Mouse (Mus musculus) MEL (cell line): Measurements from ENCODE around the gene Cd82. TPM values are rescaled to one million over a fixed set of nuclear protein-coding genes. Genes with fewer than 3 reads are reported as not detected.

Experiments
- DNase-seq: peaks from one replicate; pipeline ENCODE4 v3.0.0; 2011; ENCODE audit warnings: low read depth, low spot score
- H3K27ac ChIP-seq: 2 replicates; pipeline ENCODE4 v1.5.1; 2012; ENCODE audit warnings: low read depth, mild to moderate bottlenecking, control low read depth, low read length, moderate library complexity; ENCODE audit not compliant: control insufficient read depth
- H3K27me3 ChIP-seq, 2 experiments: fragments of 150-350 bp in 1 of 2; sonication (generic) in 1 of 2; 2 replicates each; pipeline ENCODE4 v1.6.1; 2012; ENCODE audit warnings: low read length in 2 of 2, mild to moderate bottlenecking in 2 of 2, improper control_type of control experiment in 1 of 2, moderate library complexity in 1 of 2; ENCODE audit not compliant: insufficient read depth in 2 of 2, control insufficient read depth in 1 of 2
- H3K36me3 ChIP-seq, 2 experiments: 2 replicates each; pipeline ENCODE4 v1.6.1; 2012 to 2014; ENCODE audit warnings: low read length in 2 of 2, improper control_type of control experiment in 1 of 2, inconsistent platforms in 1 of 2, mild to moderate bottlenecking in 1 of 2; ENCODE audit not compliant: insufficient read depth in 2 of 2, control insufficient read depth in 1 of 2
- H3K4me1 ChIP-seq, 2 experiments: fragments of 150-350 bp in 1 of 2; sonication (generic) in 1 of 2; 2 replicates each; pipeline ENCODE4 v1.6.1; 2012; ENCODE audit warnings: low read length in 2 of 2, improper control_type of control experiment in 1 of 2, mild to moderate bottlenecking in 1 of 2; ENCODE audit not compliant: insufficient read depth in 2 of 2, control insufficient read depth in 1 of 2
- H3K4me3 ChIP-seq, 2 experiments: fragments of 150-350 bp in 1 of 2; sonication (generic) in 1 of 2; 2 replicates each; pipeline ENCODE4 v1.5.1; 2012; ENCODE audit warnings: low read depth in 2 of 2, low read length in 2 of 2, mild to moderate bottlenecking in 2 of 2, moderate library complexity in 2 of 2, control low read depth in 1 of 2, improper control_type of control experiment in 1 of 2; ENCODE audit not compliant: control insufficient read depth in 1 of 2, insufficient read depth in 1 of 2
- H3K79me2 ChIP-seq: 2 replicates; pipeline ENCODE4 v1.6.1; 2012; ENCODE audit warnings: mild to moderate bottlenecking, low read length, moderate library complexity; ENCODE audit not compliant: control insufficient read depth, poor library complexity, insufficient read depth
- H3K9ac ChIP-seq: 2 replicates; pipeline ENCODE4 v1.6.1; 2012; ENCODE audit warnings: low read depth, mild to moderate bottlenecking, control low read depth, low read length, moderate library complexity; ENCODE audit not compliant: control insufficient read depth, poor library complexity, severe bottlenecking
- H3K9me3 ChIP-seq: fragments of 150-350 bp; sonication (generic); replicated peaks from 2 replicates; pipeline ENCODE4 v1.6.1; 2012; ENCODE audit warnings: mild to moderate bottlenecking, low read length, improper control_type of control experiment, moderate library complexity; ENCODE audit not compliant: insufficient read depth
- BHLHE40 ChIP-seq: IDR thresholded peaks from 2 replicates; pipeline ENCODE4 v1.6.1; 2012; ENCODE audit warnings: low read depth, mild to moderate bottlenecking, inconsistent platforms, low read length, improper control_type of control experiment, borderline replicate concordance
- CHD1 ChIP-seq: IDR thresholded peaks from 2 replicates; pipeline ENCODE4 v1.6.1; 2012; ENCODE audit warnings: low read depth, mild to moderate bottlenecking, inconsistent platforms, low read length, improper control_type of control experiment
- E2F4 ChIP-seq: IDR thresholded peaks from 2 replicates; pipeline ENCODE4 v1.6.1; 2011; ENCODE audit warnings: low read depth, low read length, improper control_type of control experiment, borderline replicate concordance
- GABPA ChIP-seq: IDR thresholded peaks from 2 replicates; pipeline ENCODE4 v1.6.1; 2012; ENCODE audit warnings: low read depth, mild to moderate bottlenecking, inconsistent platforms, low read length, improper control_type of control experiment, moderate library complexity
- GATA1 ChIP-seq: IDR thresholded peaks from 2 replicates; pipeline ENCODE4 v1.6.1; 2011; ENCODE audit warnings: low read depth, low read length, improper control_type of control experiment
- HCFC1 ChIP-seq: IDR thresholded peaks from 2 replicates; pipeline ENCODE4 v1.6.1; 2012; ENCODE audit warnings: low read depth, mild to moderate bottlenecking, inconsistent platforms, low read length, improper control_type of control experiment, moderate library complexity
- KAT2A ChIP-seq: conservative IDR thresholded peaks from 2 replicates; pipeline ENCODE4 v1.6.1; 2012; ENCODE audit warnings: low read depth, low read length, improper control_type of control experiment, inconsistent platforms
- MAFK ChIP-seq: IDR thresholded peaks from 2 replicates; pipeline ENCODE4 v1.6.1; 2011; ENCODE audit warnings: low read depth, mild to moderate bottlenecking, low read length, improper control_type of control experiment, borderline replicate concordance
- MYC ChIP-seq: IDR thresholded peaks from 2 replicates; pipeline ENCODE4 v1.6.1; 2011; ENCODE audit warnings: low read depth, mild to moderate bottlenecking, low read length, improper control_type of control experiment, moderate library complexity
- NELFE ChIP-seq: IDR thresholded peaks from 2 replicates; pipeline ENCODE4 v1.6.1; 2011; ENCODE audit warnings: low read depth, low read length, improper control_type of control experiment
- NRF1 ChIP-seq: IDR thresholded peaks from 2 replicates; pipeline ENCODE4 v1.6.1; 2014; ENCODE audit warnings: low read depth, mild to moderate bottlenecking, inconsistent platforms, low read length, improper control_type of control experiment, moderate library complexity; ENCODE audit not compliant: poor library complexity, insufficient read depth, severe bottlenecking
- RAD21 ChIP-seq: IDR thresholded peaks from 2 replicates; pipeline ENCODE4 v1.6.1; 2011; ENCODE audit warnings: mild to moderate bottlenecking, low read depth, low read length, improper control_type of control experiment
- RCOR1 ChIP-seq: IDR thresholded peaks from 2 replicates; pipeline ENCODE4 v1.6.1; 2012; ENCODE audit warnings: low read depth, mild to moderate bottlenecking, inconsistent platforms, low read length, improper control_type of control experiment
- SIN3A ChIP-seq: IDR thresholded peaks from 2 replicates; pipeline ENCODE4 v1.6.1; 2012; ENCODE audit warnings: low read length, improper control_type of control experiment, inconsistent platforms
- TCF12 ChIP-seq: IDR thresholded peaks from 2 replicates; pipeline ENCODE4 v1.6.1; 2014; ENCODE audit warnings: low read depth, mild to moderate bottlenecking, inconsistent platforms, low read length, improper control_type of control experiment, moderate library complexity
- ZC3H11A ChIP-seq: IDR thresholded peaks from 2 replicates; pipeline ENCODE4 v1.6.1; 2012; ENCODE audit warnings: low read depth, mild to moderate bottlenecking, inconsistent platforms, low read length, improper control_type of control experiment
- ZKSCAN1 ChIP-seq: IDR thresholded peaks from 2 replicates; pipeline ENCODE4 v1.6.1; 2012; ENCODE audit warnings: low read depth, mild to moderate bottlenecking, inconsistent platforms, low read length, improper control_type of control experiment, moderate library complexity
- polyA plus RNA-seq, 2 experiments: library from polyadenylated mRNA; stranded (reverse) in 1 of 2; unstranded in 1 of 2; fragments of >175 nt in 1 of 2; fragments of >200 nt in 1 of 2; gene quantifications; 2 replicates each; pipeline versions ENCODE4 v1.2.1 to v1.2.4; 2012; ENCODE audit warnings: low replicate concordance in 2 of 2, low read depth in 1 of 2; ENCODE audit not compliant: insufficient read length in 2 of 2, insufficient read depth in 1 of 2, missing spikeins in 1 of 2
- total RNA-seq: library from RNA; depleted of rRNA; stranded (reverse); fragments of 300-350 nt; gene quantifications from 2 replicates; pipeline ENCODE4 v1.2.3, GENCODE M21; 2012; rRNA removed

Cd82 gene
- total and polyA plus RNA-seq, 3 experiments = 37.6 to 59.7 TPM; not detected in 1

GRCm38 (mm10) chr2:93372097-93372571 lies 90.8 kb downstream of the Cd82 start:
- Histone ChIP-seq H3K4me3 (no peak overlapping the region), H3K79me2 (no peaks in the 10 kb centered on the region), H3K9me3 (no peaks in the 10 kb centered on the region), H3K27me3 (peaks cover 9 to 15% of the 10 kb centered on the region in 2 experiments), H3K4me1 (no peaks in the 10 kb centered on the region), H3K36me3 (no peaks in the 10 kb centered on the region), H3K27ac (no peak overlapping the region)
- DNase-seq = no peak
- no peak for TF ChIP-seq SIN3A
- no peak for TF ChIP-seq MAFK
- TF ChIP-seq HCFC1 = no peak
- no peak for TF ChIP-seq MYC
- TF ChIP-seq ZKSCAN1 = no peak
- no peak for TF ChIP-seq E2F4
- TF ChIP-seq KAT2A = no peak
- no peak for TF ChIP-seq RAD21
- TF ChIP-seq NRF1 = no peak
- no peak for TF ChIP-seq CHD1
- TF ChIP-seq GABPA = no peak
- TF ChIP-seq BHLHE40 = no peak
- no peak for TF ChIP-seq GATA1
- no peak for TF ChIP-seq NELFE
- TF ChIP-seq RCOR1 = no peak
- TF ChIP-seq ZC3H11A = no peak
- no peak for TF ChIP-seq TCF12
- TF ChIP-seq, all 39 proteins: peak for 0
- H3K9ac ChIP-seq = no peak overlapping the region

Other genes starting within 250 kb of the Cd82 start
- 1.5 and 2.2 TPM in 2 replicates for gene Tspan18, start 128.6 kb downstream of the Cd82 start, total RNA-seq
- 1 to 10 TPM in 1 of 2 experiments, not detected in 1; 4.4 TPM for gene Tspan18, start 128.6 kb downstream of the Cd82 start, polyA plus RNA-seq
- gene Gm10803, start 97.4 kb upstream of the Cd82 start, total RNA-seq = not detected in 2 replicates
- not detected for gene Gm10803, start 97.4 kb upstream of the Cd82 start, polyA plus RNA-seq
- gene Alx4, start 179.2 kb upstream of the Cd82 start, total RNA-seq = not detected in 2 replicates
- not detected for gene Alx4, start 179.2 kb upstream of the Cd82 start, polyA plus RNA-seq